Mouse (Mus musculus): ENCODE results near the gene Igf2bp3. TPM values are rescaled to one million over a fixed set of nuclear protein-coding genes. Genes with fewer than 3 reads are reported as not detected.

Igf2bp3 gene
- polyA plus RNA-seq, 1 experiment from 2014 or later: 75.5 TPM

Other genes with a start within 250 kb of the Igf2bp3 start
- gene Doxl2, start 240.0 kb downstream of the Igf2bp3 start, polyA plus RNA-seq (2015; fragmentation: Nextera tagmentation; extraction: Ambion mirVana): not detected in 2 replicates
- gene Svs1, start 228.1 kb downstream of the Igf2bp3 start, polyA plus RNA-seq (2015; fragmentation: Nextera tagmentation; extraction: Ambion mirVana): not detected in 2 replicates
- gene Gpnmb, start 178.4 kb downstream of the Igf2bp3 start, polyA plus RNA-seq (2015; fragmentation: Nextera tagmentation; extraction: Ambion mirVana): 1.3 and 1.4 TPM in 2 replicates
- 83.8 and 87.9 TPM in 2 replicates for gene Malsu1, start 141.2 kb downstream of the Igf2bp3 start, polyA plus RNA-seq (2015; fragmentation: Nextera tagmentation; extraction: Ambion mirVana)
- gene Tra2a, start 49.1 kb upstream of the Igf2bp3 start, polyA plus RNA-seq (2015; fragmentation: Nextera tagmentation; extraction: Ambion mirVana): 136 and 143 TPM in 2 replicates
- gene Ccdc126, start 104.3 kb upstream of the Igf2bp3 start, polyA plus RNA-seq (2015; fragmentation: Nextera tagmentation; extraction: Ambion mirVana): 11.1 and 11.5 TPM in 2 replicates
- gene Fam221a, start 152.8 kb upstream of the Igf2bp3 start, polyA plus RNA-seq (2015; fragmentation: Nextera tagmentation; extraction: Ambion mirVana): 8.1 and 11.9 TPM in 2 replicates
- not detected in 2 replicates for gene Stk31, start 180.6 kb upstream of the Igf2bp3 start, polyA plus RNA-seq (2015; fragmentation: Nextera tagmentation; extraction: Ambion mirVana)